Mouse (Mus musculus): ENCODE data around the gene Cnot8. TPM values are rescaled to one million over a fixed set of nuclear protein-coding genes. Genes with fewer than 3 reads are reported as not detected.
"Not testable (repeated sequence)": the region's sequence is repeated elsewhere in the genome, so short reads cannot be mapped to it uniquely, and the experiment has no call there.

Gene Cnot8
- 80.3 and 82.8 TPM in 2 replicates for polyA plus RNA-seq (2012; rRNA removed)

GRCm38 (mm10) chr11:58103697-58104306 lies at the start of gene Cnot8:
TSS of gene Cnot8 (plus strand) at chr11:58104153.
- H3K4me3 ChIP-seq (replicated peaks; ENCODE audit: insufficient read depth, low read depth, low read length), result peak within 1 kb of the TSS; percentile 73

GRCm38 (mm10) chr11:58057455-58057854 lies 46.5 kb upstream of the Cnot8 start:
- Histone ChIP-seq H3K27me3 (ENCODE audit: control insufficient read depth, insufficient read depth, low read length) (no peaks in the 10 kb centered on the region), H3K4me1 (ENCODE audit: control insufficient read depth, insufficient read depth, low read length) (peaks cover 18% of the 10 kb centered on the region), H3K27ac (ENCODE audit: insufficient read depth, low read length) (no peak overlapping the region), H3K4me3 (replicated peaks; ENCODE audit: insufficient read depth, low read depth, low read length) (peak overlapping the region; percentile 26)
- 22% methylated on average over 6 of the region's 6 CpGs for WGBS
- peak; percentile 45 to 59 for DNase-seq
- TF ChIP-seq CTCF (IDR thresholded peaks at IDR 0.05; ENCODE audit: borderline replicate concordance, insufficient read depth, low read depth, low read length) (peak; percentile 78), POLR2A (IDR thresholded peaks at IDR 0.05; ENCODE audit: borderline replicate concordance, insufficient read depth, low read length) (no peak)

More at GRCm38 (mm10) chr11:58103697-58104306, at the start of gene Cnot8:
- H3K4me1 ChIP-seq (ENCODE audit: control insufficient read depth, insufficient read depth, low read length), result peaks cover 5% of the 10 kb centered on the region; the same call in 1 of the 2 replicates
- H3K27ac ChIP-seq (ENCODE audit: insufficient read depth, low read length), result peak within 1 kb of the TSS; percentile 67
- TF ChIP-seq CTCF (IDR thresholded peaks at IDR 0.05; ENCODE audit: borderline replicate concordance, insufficient read depth, low read depth, low read length) (no peak), POLR2A (IDR thresholded peaks at IDR 0.05; ENCODE audit: borderline replicate concordance, insufficient read depth, low read length) (peak; percentile 80)
- WGBS, result under 1% methylated on average over 55 of the region's 55 CpGs
- peak; percentile 99 for DNase-seq
- no peaks in the 10 kb centered on the region for H3K27me3 ChIP-seq (ENCODE audit: control insufficient read depth, insufficient read depth, low read length)

GRCm38 (mm10) chr11:58059752-58060151 lies 44.2 kb upstream of the Cnot8 start:
- H3K4me3 ChIP-seq (replicated peaks; ENCODE audit: insufficient read depth, low read depth, low read length); H3K27ac ChIP-seq (ENCODE audit: insufficient read depth, low read length); H3K27me3 ChIP-seq (ENCODE audit: control insufficient read depth, insufficient read depth, low read length); DNase-seq: not testable (repeated sequence)
- H3K4me1 ChIP-seq (ENCODE audit: control insufficient read depth, insufficient read depth, low read length), result peaks cover 23% of the 10 kb centered on the region
- 82% methylated on average over 7 of the region's 7 CpGs for WGBS

GRCm38 (mm10) chr11:58061218-58061617 lies 42.7 kb upstream of the Cnot8 start:
- DNase-seq, result peak; percentile 76 to 82
- Histone ChIP-seq H3K4me1 (ENCODE audit: control insufficient read depth, insufficient read depth, low read length) (peaks cover 37% of the 10 kb centered on the region), H3K27ac (ENCODE audit: insufficient read depth, low read length) (0 out of 2 replicates have a peak overlapping the region, but pooled peaks have one; percentile 73)
- 13% methylated on average over 3 of the region's 4 CpGs for WGBS
- H3K4me3 ChIP-seq (replicated peaks; ENCODE audit: insufficient read depth, low read depth, low read length); H3K27me3 ChIP-seq (ENCODE audit: control insufficient read depth, insufficient read depth, low read length): not testable (repeated sequence)

DNA sequence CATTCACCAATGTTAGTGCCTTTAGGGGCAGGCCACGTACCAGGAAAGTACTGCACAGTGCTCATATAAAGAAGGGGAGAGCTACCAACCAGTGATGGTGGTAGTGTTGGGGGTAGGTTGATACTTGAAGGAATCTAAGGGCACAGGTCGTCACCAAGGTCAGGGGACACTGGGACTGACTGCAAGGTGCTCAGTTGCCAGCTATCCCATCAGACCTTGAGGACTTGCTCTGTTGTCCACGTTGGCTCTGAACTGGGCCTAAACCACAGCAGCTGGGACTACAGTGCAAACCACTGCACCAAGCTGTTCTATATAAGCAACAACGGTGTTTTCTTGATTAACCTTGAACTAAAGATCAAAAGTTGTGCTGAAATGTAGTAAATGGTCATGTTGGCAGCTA lies 41.4 kb upstream of the Cnot8 start:
- Histone ChIP-seq H3K4me1 (ENCODE audit: control insufficient read depth, insufficient read depth, low read length) (peaks cover 43% of the 10 kb centered on the region), H3K27ac (ENCODE audit: insufficient read depth, low read length) (no peak overlapping the region), H3K4me3 (replicated peaks; ENCODE audit: insufficient read depth, low read depth, low read length) (no peak overlapping the region), H3K27me3 (ENCODE audit: control insufficient read depth, insufficient read depth, low read length) (no peaks in the 10 kb centered on the region)
- TF ChIP-seq POLR2A (IDR thresholded peaks at IDR 0.05; ENCODE audit: borderline replicate concordance, insufficient read depth, low read length), result no peak
- TF ChIP-seq CTCF (IDR thresholded peaks at IDR 0.05; ENCODE audit: borderline replicate concordance, insufficient read depth, low read depth, low read length), result no peak
- DNase-seq, result no peak
- 92% methylated on average over 4 of the region's 4 CpGs for whole genome bisulfite sequencing

DNA sequence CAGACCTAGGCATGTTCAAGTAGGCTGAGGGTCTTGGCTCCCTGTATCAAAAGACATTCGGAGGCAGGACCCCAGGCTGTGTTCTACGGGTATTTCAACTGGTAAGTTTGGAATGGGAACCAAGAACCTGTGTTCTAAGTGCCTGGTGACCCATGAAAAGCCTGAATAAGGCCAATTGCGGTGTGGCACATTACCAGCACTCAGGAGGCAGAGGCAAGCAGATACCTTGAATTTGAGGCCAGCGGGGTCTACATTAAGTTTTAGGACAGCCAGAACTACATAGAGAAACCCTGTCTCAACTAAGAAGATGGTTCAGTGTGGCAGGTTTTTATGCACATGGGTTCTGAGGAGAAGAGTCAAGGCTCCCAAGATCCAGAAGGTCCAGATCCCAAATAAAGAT lies 38.9 kb upstream of the Cnot8 start:
- no peaks in the 10 kb centered on the region for H3K27me3 ChIP-seq (ENCODE audit: control insufficient read depth, insufficient read depth, low read length)
- DNase-seq, result no peak
- H3K27ac ChIP-seq (ENCODE audit: insufficient read depth, low read length), result no peak overlapping the region
- 89% methylated on average over 4 of the region's 4 CpGs for WGBS
- H3K4me1 ChIP-seq (ENCODE audit: control insufficient read depth, insufficient read depth, low read length), result peaks cover 53% of the 10 kb centered on the region
- no peak overlapping the region for H3K4me3 ChIP-seq (replicated peaks; ENCODE audit: insufficient read depth, low read depth, low read length)
- TF ChIP-seq CTCF (IDR thresholded peaks at IDR 0.05; ENCODE audit: borderline replicate concordance, insufficient read depth, low read depth, low read length) (no peak), POLR2A (IDR thresholded peaks at IDR 0.05; ENCODE audit: borderline replicate concordance, insufficient read depth, low read length) (no peak)

GRCm38 (mm10) chr11:58072978-58073377 lies 31.0 kb upstream of the Cnot8 start:
- DNase-seq, result no peak
- H3K4me1 ChIP-seq (ENCODE audit: control insufficient read depth, insufficient read depth, low read length), result peaks cover 10% of the 10 kb centered on the region
- H3K27me3 ChIP-seq (ENCODE audit: control insufficient read depth, insufficient read depth, low read length), result no peaks in the 10 kb centered on the region
- no peak overlapping the region for H3K27ac ChIP-seq (ENCODE audit: insufficient read depth, low read length)
- 78% methylated on average over 3 of the region's 3 CpGs for WGBS
- no peak overlapping the region for H3K4me3 ChIP-seq (replicated peaks; ENCODE audit: insufficient read depth, low read depth, low read length)
- no peak for TF ChIP-seq POLR2A (IDR thresholded peaks at IDR 0.05; ENCODE audit: borderline replicate concordance, insufficient read depth, low read length)
- TF ChIP-seq CTCF (IDR thresholded peaks at IDR 0.05; ENCODE audit: borderline replicate concordance, insufficient read depth, low read depth, low read length), result no peak

GRCm38 (mm10) chr11:58077270-58077669 lies 26.7 kb upstream of the Cnot8 start:
- 63% methylated on average over 4 of the region's 4 CpGs for WGBS

More at GRCm38 (mm10) chr11:58077270-58077669, 26.7 kb upstream of the Cnot8 start:
- H3K27ac ChIP-seq (ENCODE audit: insufficient read depth, low read length), result no peak overlapping the region
- TF ChIP-seq CTCF (IDR thresholded peaks at IDR 0.05; ENCODE audit: borderline replicate concordance, insufficient read depth, low read depth, low read length), result no peak
- TF ChIP-seq POLR2A (IDR thresholded peaks at IDR 0.05; ENCODE audit: borderline replicate concordance, insufficient read depth, low read length), result no peak
- H3K4me1 ChIP-seq (ENCODE audit: control insufficient read depth, insufficient read depth, low read length), result no peaks in the 10 kb centered on the region
- DNase-seq, result no peak
- H3K27me3 ChIP-seq (ENCODE audit: control insufficient read depth, insufficient read depth, low read length), result no peaks in the 10 kb centered on the region
- no peak overlapping the region for H3K4me3 ChIP-seq (replicated peaks; ENCODE audit: insufficient read depth, low read depth, low read length)
